Mouse (Mus musculus) limb, embryonic 10.5 days (tissue): ENCODE measurements around the gene Hip1r. TPM values are rescaled to one million over a fixed set of nuclear protein-coding genes. Genes with fewer than 3 reads are reported as not detected.

Experiments used
- DNase-seq: peaks from one replicate; pipeline ENCODE4 v3.0.0-alpha.2; 2017; ENCODE audit warnings: low spot score
- H3K27ac ChIP-seq: fragments of 300-500 bp; sonication (generic); 2 replicates; pipeline ENCODE4 v1.5.1; 2016; ENCODE audit warnings: mild to moderate bottlenecking
- H3K27me3 ChIP-seq: fragments of 300-500 bp; sonication (generic); 2 replicates; pipeline ENCODE4 v1.6.1; 2016; ENCODE audit warnings: low read depth, mild to moderate bottlenecking; ENCODE audit not compliant: poor library complexity, severe bottlenecking
- H3K36me3 ChIP-seq: fragments of 300-500 bp; sonication (generic); 2 replicates; pipeline ENCODE4 v1.6.1; 2016; ENCODE audit warnings: mild to moderate bottlenecking, moderate library complexity
- H3K4me1 ChIP-seq: fragments of 300-500 bp; sonication (generic); 2 replicates; pipeline ENCODE4 v1.6.1; 2016
- H3K4me3 ChIP-seq: fragments of 300-500 bp; sonication (generic); 2 replicates; pipeline ENCODE4 v1.5.1; 2016; ENCODE audit warnings: mild to moderate bottlenecking, moderate library complexity
- H3K9me3 ChIP-seq: fragments of 300-500 bp; sonication (generic); replicated peaks from 2 replicates; pipeline ENCODE4 v1.6.1; 2016; ENCODE audit warnings: mild to moderate bottlenecking
- WGBS: fragments of 180-500 bp; shearing (Covaris S2); methylation state at CpG from one replicate; pipeline ENCODE4 v1.1.7; 2016; 5-methylcytosine and 5-hydroxymethylcytosine counted together
- polyA plus RNA-seq: library from polyadenylated mRNA; unstranded; fragments of >200 nt; fragmentation: Nextera tagmentation; extraction: Ambion mirVana; gene quantifications from 2 replicates; pipeline ENCODE4 v1.2.1, GENCODE M21; 2016

Gene Hip1r
- polyA plus RNA-seq, 1 experiment from 2014 or later: 7.1 TPM

DNA sequence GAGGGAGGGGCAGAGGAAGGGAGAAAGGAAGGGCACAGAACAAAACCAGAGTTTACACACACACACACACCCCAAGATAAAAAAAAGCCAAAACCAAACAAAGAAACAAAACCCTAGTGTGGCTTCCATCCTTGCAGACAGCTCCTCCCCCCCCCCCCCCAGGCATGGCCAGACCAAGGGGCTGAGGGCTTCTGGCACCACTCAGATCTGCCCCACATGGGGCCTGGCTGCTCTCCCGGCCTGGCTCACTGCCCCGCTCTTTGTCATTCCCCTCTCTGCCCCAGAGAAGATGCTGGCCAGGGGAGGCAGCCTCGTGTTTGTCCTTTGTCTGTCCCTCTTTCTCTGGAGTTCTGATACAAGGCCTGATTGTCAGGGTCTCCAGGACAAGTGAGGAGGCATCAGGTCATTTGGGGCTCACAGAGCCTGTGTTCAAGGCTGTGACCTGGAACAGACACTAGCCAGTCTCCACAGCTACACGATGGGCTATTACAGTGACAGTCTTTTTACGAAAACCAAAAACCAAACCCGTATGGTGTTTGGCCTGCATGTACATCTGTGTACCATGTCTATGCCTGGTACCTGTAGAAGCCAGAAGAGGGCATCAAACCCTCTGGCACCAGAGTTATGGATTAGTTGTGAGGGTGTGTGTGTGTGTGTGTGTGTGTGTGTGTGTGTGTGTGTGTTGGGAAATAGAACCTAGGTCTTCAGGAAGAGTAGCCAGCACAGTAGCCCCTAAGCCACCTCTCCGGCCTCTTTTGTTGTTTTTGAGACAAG, 20.0 kb downstream of the Hip1r start:
- Histone ChIP-seq H3K9me3 (no peaks in the 10 kb centered on the region), H3K4me1 (peaks cover 30% of the 10 kb centered on the region), H3K27ac (peak overlapping the region; percentile 54; the same call in 1 of the 2 replicates), H3K4me3 (no peak overlapping the region), H3K36me3 (no peaks in the 10 kb centered on the region), H3K27me3 (no peaks in the 10 kb centered on the region)
- no peak for DNase-seq
- 81% methylated on average over 7 of the region's 7 CpGs for WGBS

DNA sequence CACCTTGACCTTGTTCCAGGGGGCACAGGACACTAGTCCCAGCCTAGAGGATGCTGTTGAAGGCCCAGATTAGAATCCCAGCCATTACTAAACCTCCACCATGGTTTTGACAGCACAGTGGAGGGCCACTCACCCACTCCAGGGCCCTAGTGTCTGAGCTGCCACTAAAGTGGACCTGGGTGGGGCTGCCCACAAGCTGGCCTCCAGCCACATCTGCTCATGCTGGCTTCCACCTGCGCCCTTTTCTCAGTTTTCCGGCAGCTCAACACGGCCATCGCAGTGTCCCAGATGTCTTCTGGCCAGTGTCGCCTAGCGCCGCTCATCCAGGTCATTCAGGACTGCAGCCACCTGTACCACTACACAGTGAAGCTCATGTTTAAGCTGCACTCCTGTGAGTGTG, 21.0 kb downstream of the Hip1r start:
- H3K27me3 ChIP-seq: no peaks in the 10 kb centered on the region
- no peak overlapping the region for H3K4me3 ChIP-seq
- no peak overlapping the region for H3K27ac ChIP-seq
- peaks cover 30% of the 10 kb centered on the region for H3K4me1 ChIP-seq
- no peaks in the 10 kb centered on the region for H3K9me3 ChIP-seq
- no peaks in the 10 kb centered on the region for H3K36me3 ChIP-seq
- DNase-seq: no peak
- 91% methylated on average over 7 of the region's 7 CpGs for WGBS

GRCm38 (mm10) chr5:123995388-123995787, 22.0 kb downstream of the Hip1r start:
- DNase-seq: no peak

GRCm38 (mm10) chr5:123996194-123996593, 22.8 kb downstream of the Hip1r start:
- peaks cover 18% of the 10 kb centered on the region; the same call in 1 of the 2 replicates for H3K4me1 ChIP-seq
- no peak for DNase-seq
- WGBS: 87% methylated on average over 10 of the region's 10 CpGs
- no peaks in the 10 kb centered on the region for H3K9me3 ChIP-seq
- H3K27ac ChIP-seq: 0 out of 2 replicates have a peak overlapping the region, but pooled peaks have one; percentile 31
- H3K4me3 ChIP-seq: no peak overlapping the region
- H3K36me3 ChIP-seq: 0 out of 2 replicates have a peak, but pooled peaks cover 3% of the 10 kb centered on the region
- H3K27me3 ChIP-seq: no peaks in the 10 kb centered on the region

More at GRCm38 (mm10) chr5:123995388-123995787, 22.0 kb downstream of the Hip1r start:
- 0 out of 2 replicates have a peak, but pooled peaks cover 3% of the 10 kb centered on the region for H3K36me3 ChIP-seq
- H3K9me3 ChIP-seq: no peaks in the 10 kb centered on the region
- no peak overlapping the region for H3K4me3 ChIP-seq
- 81% methylated on average over 6 of the region's 6 CpGs for WGBS
- H3K27ac ChIP-seq: peak overlapping the region; percentile 46; the same call in 1 of the 2 replicates
- H3K4me1 ChIP-seq: peaks cover 21% of the 10 kb centered on the region
- H3K27me3 ChIP-seq: no peaks in the 10 kb centered on the region

GRCm38 (mm10) chr5:123996695-123997094, 23.3 kb downstream of the Hip1r start:
- Histone ChIP-seq H3K4me3 (no peak overlapping the region), H3K4me1 (peaks cover 18% of the 10 kb centered on the region; the same call in 1 of the 2 replicates), H3K36me3 (0 out of 2 replicates have a peak, but pooled peaks cover 3% of the 10 kb centered on the region), H3K9me3 (no peaks in the 10 kb centered on the region), H3K27ac (no peak overlapping the region), H3K27me3 (no peaks in the 10 kb centered on the region)
- DNase-seq: no peak
- 87% methylated on average over 14 of the region's 14 CpGs for WGBS

DNA sequence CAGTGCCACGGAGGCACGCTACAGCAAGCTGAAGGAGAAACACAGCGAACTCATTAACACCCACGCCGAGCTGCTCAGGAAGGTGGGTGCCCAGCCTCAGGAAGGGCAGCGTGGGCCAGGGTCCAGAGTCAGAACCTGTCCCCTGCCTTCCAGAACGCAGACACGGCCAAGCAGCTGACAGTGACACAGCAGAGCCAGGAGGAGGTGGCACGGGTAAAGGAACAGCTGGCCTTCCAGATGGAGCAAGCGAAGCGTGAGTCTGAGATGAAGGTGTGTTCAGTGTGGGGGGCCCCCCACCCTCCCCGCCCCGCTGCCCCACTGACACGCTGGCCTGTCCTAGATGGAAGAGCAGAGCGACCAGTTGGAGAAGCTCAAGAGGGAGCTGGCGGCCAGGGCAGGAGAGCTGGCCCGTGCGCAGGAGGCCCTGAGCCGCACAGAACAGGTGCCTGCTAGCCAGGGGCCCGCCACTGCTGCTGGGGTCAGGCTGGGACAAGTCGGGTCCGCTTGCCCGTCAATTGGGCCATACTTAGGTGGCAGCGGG, 23.9 kb downstream of the Hip1r start:
- Histone ChIP-seq H3K4me1 (peaks cover 17% of the 10 kb centered on the region; the same call in 1 of the 2 replicates), H3K27ac (peak overlapping the region; percentile 21; the same call in 1 of the 2 replicates), H3K4me3 (no peak overlapping the region), H3K36me3 (0 out of 2 replicates have a peak, but pooled peaks cover 3% of the 10 kb centered on the region), H3K9me3 (no peaks in the 10 kb centered on the region), H3K27me3 (no peaks in the 10 kb centered on the region)
- DNase-seq: no peak
- WGBS: 90% methylated on average over 24 of the region's 24 CpGs

DNA sequence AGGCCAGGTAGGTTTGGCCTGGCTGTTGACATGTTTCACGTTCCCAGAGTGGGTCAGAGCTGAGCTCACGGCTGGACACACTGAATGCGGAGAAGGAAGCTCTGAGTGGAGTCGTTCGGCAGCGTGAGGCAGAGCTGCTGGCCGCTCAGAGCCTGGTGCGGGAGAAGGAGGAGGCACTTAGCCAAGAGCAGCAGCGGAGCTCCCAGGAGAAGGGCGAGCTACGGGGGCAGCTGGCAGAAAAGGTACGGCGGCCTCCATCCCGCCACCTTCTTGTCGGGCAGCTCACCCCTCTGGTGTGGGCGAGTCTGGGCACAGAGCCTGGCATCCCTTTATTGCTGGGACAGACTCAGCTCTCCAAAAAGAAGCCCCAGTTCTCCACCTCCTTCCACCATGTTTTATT, 24.4 kb downstream of the Hip1r start:
- DNase-seq: no peak
- Histone ChIP-seq H3K4me3 (no peak overlapping the region), H3K27ac (peak overlapping the region; percentile 21; the same call in 1 of the 2 replicates), H3K4me1 (peaks cover 14% of the 10 kb centered on the region; the same call in 1 of the 2 replicates), H3K36me3 (peaks cover 6% of the 10 kb centered on the region; the same call in 1 of the 2 replicates), H3K27me3 (no peaks in the 10 kb centered on the region), H3K9me3 (no peaks in the 10 kb centered on the region)
- WGBS: 89% methylated on average over 16 of the region's 16 CpGs

- no peak for DNase-seq
- peaks cover 8% of the 10 kb centered on the region; the same call in 1 of the 2 replicates for H3K36me3 ChIP-seq
- H3K9me3 ChIP-seq: no peaks in the 10 kb centered on the region
- WGBS: 86% methylated on average over 10 of the region's 10 CpGs
- H3K4me1 ChIP-seq: peaks cover 14% of the 10 kb centered on the region; the same call in 1 of the 2 replicates
- H3K27me3 ChIP-seq: no peaks in the 10 kb centered on the region
- H3K27ac ChIP-seq: no peak overlapping the region
- no peak overlapping the region for H3K4me3 ChIP-seq
Measured at GRCm38 (mm10) chr5:123998370-123998769, 24.9 kb downstream of the Hip1r start.

DNA sequence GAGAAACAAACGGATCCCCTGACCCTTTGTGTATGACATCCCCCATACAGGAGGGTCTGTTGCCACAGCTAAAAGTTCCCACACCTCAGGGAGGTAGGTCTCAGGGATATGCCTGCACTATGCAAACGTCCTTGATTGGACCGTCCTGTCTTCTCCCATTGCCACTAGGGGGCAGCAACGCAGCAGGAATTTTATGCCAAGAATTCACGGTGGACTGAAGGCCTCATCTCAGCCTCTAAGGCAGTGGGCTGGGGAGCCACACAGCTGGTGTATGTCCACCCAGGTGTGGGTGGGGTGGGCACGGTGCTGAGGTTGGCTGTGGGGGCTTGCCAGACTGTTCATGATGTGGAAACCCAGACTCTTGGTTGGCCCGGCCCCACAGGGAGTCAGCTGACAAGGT, 27.4 kb downstream of the Hip1r start:
- H3K36me3 ChIP-seq: peaks cover 30% of the 10 kb centered on the region
- H3K27me3 ChIP-seq: no peaks in the 10 kb centered on the region
- 16% methylated on average over 7 of the region's 7 CpGs for WGBS
- H3K4me1 ChIP-seq: 0 out of 2 replicates have a peak, but pooled peaks cover 10% of the 10 kb centered on the region
- H3K4me3 ChIP-seq: no peak overlapping the region
- peak; percentile 92 for DNase-seq
- no peaks in the 10 kb centered on the region for H3K9me3 ChIP-seq
- no peak overlapping the region for H3K27ac ChIP-seq

DNA sequence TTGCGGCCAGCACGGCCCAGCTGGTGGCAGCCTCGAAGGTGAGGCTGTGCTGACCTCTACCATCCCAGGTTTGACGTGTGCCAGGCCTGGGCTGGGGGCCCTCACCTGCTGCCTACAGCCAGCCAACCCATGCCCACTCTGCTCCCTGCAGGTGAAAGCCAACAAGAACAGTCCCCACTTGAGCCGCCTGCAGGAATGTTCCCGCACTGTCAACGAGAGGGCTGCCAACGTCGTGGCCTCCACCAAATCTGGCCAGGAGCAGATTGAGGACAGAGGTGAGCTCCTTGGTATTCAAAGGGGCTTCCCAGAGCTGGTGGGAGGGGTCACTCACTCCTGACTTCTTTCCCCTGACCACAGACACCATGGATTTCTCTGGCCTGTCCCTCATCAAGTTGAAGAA, 27.8 kb downstream of the Hip1r start:
- no peaks in the 10 kb centered on the region for H3K9me3 ChIP-seq
- H3K27me3 ChIP-seq: no peaks in the 10 kb centered on the region
- no peak overlapping the region for H3K4me3 ChIP-seq
- 70% methylated on average over 9 of the region's 9 CpGs for WGBS
- H3K27ac ChIP-seq: no peak overlapping the region
- DNase-seq: no peak
- H3K4me1 ChIP-seq: 0 out of 2 replicates have a peak, but pooled peaks cover 6% of the 10 kb centered on the region
- H3K36me3 ChIP-seq: peaks cover 35% of the 10 kb centered on the region

GRCm38 (mm10) chr5:124002876-124003275, 29.4 kb downstream of the Hip1r start:
- DNase-seq: no peak
- H3K4me1 ChIP-seq: no peaks in the 10 kb centered on the region
- H3K4me3 ChIP-seq: no peak overlapping the region
- WGBS: 90% methylated on average over 2 of the region's 2 CpGs
- H3K36me3 ChIP-seq: peaks cover 51% of the 10 kb centered on the region
- no peaks in the 10 kb centered on the region for H3K9me3 ChIP-seq
- no peak overlapping the region for H3K27ac ChIP-seq
- no peaks in the 10 kb centered on the region for H3K27me3 ChIP-seq

DNA sequence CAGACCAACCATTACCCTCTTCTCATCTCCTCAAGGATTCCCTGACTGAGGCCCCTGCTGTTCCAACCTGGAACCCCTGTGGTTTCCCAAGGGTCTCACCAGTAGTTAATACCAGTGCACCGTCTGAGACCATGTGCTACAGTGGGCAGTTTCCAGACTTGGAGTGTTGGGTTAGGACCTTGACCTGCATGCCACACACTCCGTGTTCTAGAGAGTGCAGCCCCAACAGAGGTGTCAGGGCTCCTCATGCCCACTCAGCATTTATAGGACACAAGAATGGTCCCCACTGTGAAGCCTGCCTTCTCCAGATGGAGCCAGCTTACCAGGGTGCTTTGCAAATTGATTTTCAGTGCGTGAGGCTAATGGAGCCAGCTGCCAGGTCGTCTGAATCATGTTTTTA, 29.9 kb downstream of the Hip1r start:
- Histone ChIP-seq H3K27ac (no peak overlapping the region), H3K9me3 (no peaks in the 10 kb centered on the region), H3K4me3 (no peak overlapping the region), H3K27me3 (no peaks in the 10 kb centered on the region), H3K4me1 (no peaks in the 10 kb centered on the region), H3K36me3 (peaks cover 56% of the 10 kb centered on the region)
- WGBS: 74% methylated on average over 4 of the region's 4 CpGs
- DNase-seq: no peak
